Mouse (Mus musculus): ENCODE data around the gene Scgn.
A peak's percentile ranks its signal among the peaks of the same experiment; 100 is the strongest.

Gene Scgn

DNA sequence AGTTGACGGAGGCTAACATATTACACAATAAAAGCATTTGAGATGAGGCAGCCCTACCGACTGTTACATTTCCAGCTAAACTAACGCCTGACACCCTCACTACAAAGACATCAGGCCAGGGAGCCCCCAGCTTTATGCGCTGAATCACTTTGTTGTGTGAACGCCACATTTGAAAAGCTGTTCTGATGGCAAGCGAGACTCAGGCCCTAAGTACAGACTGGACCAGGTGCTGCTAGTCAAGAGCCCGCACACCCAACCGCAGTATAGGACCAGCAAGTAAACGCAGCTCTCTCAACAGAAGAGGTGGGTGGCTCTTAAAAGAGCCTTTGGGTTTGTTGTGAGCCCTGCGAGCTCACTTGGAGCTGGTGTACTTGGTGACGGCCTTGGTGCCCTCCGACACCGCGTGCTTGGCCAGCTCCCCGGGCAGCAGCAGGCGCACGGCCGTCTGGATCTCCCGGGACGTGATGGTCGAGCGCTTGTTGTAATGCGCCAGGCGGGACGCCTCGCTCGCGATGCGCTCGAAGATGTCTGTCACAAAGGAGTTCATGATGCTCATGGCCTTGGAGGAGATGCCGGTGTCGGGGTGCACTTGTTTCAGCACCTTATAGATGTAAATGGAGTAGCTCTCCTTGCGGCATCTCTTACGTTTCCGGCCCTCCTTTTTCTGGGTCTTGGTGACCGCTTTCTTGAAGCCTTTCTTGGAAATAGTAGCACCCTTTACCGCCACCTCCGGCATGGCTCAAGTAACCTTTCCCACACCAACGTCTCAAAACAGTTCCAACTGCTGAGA is 57.4 kb downstream of the Scgn start, which contains the start of gene Hist1h2ba:
Gene Hist1h2ba, minus strand, starts transcription at position 736 of the 790 bp plus-strand sequence.
- Histone ChIP-seq H3K9me3 (ENCODE audit: low read length) (no peaks in the 10 kb centered on the region; the same call in 1 of the 2 replicates), H3K4me1 (replicated peaks; ENCODE audit: low read depth, low read length) (peaks cover 13% of the 10 kb centered on the region)
- TF ChIP-seq NANOG (IDR thresholded peaks at IDR 0.05; ENCODE audit: borderline replicate concordance, low read length) = no peak; the same call in 1 of the 2 replicates
- no peak for TF ChIP-seq CTCF (conservative IDR thresholded peaks at IDR 0.05; ENCODE audit: low read length)
- TF ChIP-seq POU5F1 (IDR thresholded peaks at IDR 0.05; ENCODE audit: borderline replicate concordance, low read length) = no peak

DNA sequence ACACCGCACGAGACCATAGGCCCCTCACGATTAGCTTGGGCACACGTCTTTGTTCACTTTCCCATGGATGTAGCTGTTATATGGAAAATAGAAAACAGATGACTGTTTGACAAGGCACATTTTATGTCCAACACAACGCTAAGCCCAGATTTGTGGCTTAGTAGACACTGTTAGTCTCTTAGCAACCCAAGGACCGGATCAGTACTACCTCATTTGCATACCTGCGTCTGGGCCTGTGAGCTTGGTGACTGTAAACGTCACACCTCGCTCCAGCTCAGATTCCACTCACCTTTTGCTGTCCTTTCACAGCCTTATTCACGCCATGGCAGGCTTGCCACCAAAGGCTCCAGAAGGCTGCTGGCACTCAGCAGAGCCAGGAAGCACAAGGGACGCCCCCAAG is 60.1 kb downstream of the Scgn start:
- H3K36me3 ChIP-seq (ENCODE audit: insufficient read depth, low read length) = no peaks in the 10 kb centered on the region
- no peaks in the 10 kb centered on the region; the same call in 1 of the 2 replicates for H3K9me3 ChIP-seq (ENCODE audit: low read length)
- peaks cover 13% of the 10 kb centered on the region for H3K4me1 ChIP-seq (replicated peaks; ENCODE audit: low read depth, low read length)
- TF ChIP-seq NANOG (IDR thresholded peaks at IDR 0.05; ENCODE audit: borderline replicate concordance, low read length) = no peak
- TF ChIP-seq CTCF (conservative IDR thresholded peaks at IDR 0.05; ENCODE audit: low read length) = no peak
- no peak for TF ChIP-seq POU5F1 (IDR thresholded peaks at IDR 0.05; ENCODE audit: borderline replicate concordance, low read length)
- peaks cover 62% of the 10 kb centered on the region for H3K27me3 ChIP-seq (ENCODE audit: insufficient read depth, low read length)
- H3K4me3 ChIP-seq (replicated peaks; ENCODE audit: low read length) = no peak overlapping the region

More for the DNA sequence above, 57.4 kb downstream of the Scgn start, which contains the start of gene Hist1h2ba:
- peaks cover 71% of the 10 kb centered on the region for H3K27me3 ChIP-seq (ENCODE audit: insufficient read depth, low read length)
- no peaks in the 10 kb centered on the region for H3K36me3 ChIP-seq (ENCODE audit: insufficient read depth, low read length)
- H3K4me3 ChIP-seq (replicated peaks; ENCODE audit: low read length) = peak within 1 kb of the TSS; percentile 55

DNA sequence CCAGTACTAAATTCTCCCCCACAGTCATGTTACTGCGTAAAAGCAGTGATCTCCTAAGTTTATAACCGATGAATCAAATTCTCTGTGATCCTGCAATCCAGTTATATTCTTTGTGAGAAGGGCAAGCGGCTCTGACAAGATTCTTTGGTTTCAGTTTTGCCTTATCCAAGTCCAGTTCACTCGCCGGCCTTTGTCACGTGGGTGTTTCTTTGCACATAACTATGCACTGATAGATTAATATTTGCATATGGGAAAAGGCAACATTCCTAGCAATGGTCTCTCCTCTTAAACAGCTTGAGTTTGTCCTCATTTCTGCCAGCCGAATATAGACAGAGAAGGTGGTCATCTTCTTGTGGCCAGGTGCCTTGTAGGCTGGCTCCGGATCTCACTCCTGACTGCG is 60.6 kb downstream of the Scgn start:
- Histone ChIP-seq H3K4me3 (replicated peaks; ENCODE audit: low read length) (no peak overlapping the region), H3K4me1 (replicated peaks; ENCODE audit: low read depth, low read length) (peaks cover 13% of the 10 kb centered on the region), H3K9me3 (ENCODE audit: low read length) (no peaks in the 10 kb centered on the region; the same call in 1 of the 2 replicates), H3K36me3 (ENCODE audit: insufficient read depth, low read length) (no peaks in the 10 kb centered on the region), H3K27me3 (ENCODE audit: insufficient read depth, low read length) (peaks cover 57% of the 10 kb centered on the region)
- TF ChIP-seq POU5F1 (IDR thresholded peaks at IDR 0.05; ENCODE audit: borderline replicate concordance, low read length) = no peak
- no peak for TF ChIP-seq CTCF (conservative IDR thresholded peaks at IDR 0.05; ENCODE audit: low read length)

- Histone ChIP-seq H3K36me3 (ENCODE audit: insufficient read depth, low read length) (no peaks in the 10 kb centered on the region), H3K9me3 (ENCODE audit: low read length) (no peaks in the 10 kb centered on the region), H3K27me3 (ENCODE audit: insufficient read depth, low read length) (peaks cover 40% of the 10 kb centered on the region), H3K4me1 (replicated peaks; ENCODE audit: low read depth, low read length) (peaks cover 5% of the 10 kb centered on the region; the same call in 1 of the 2 replicates), H3K4me3 (replicated peaks; ENCODE audit: low read length) (no peak overlapping the region)
- TF ChIP-seq CTCF (conservative IDR thresholded peaks at IDR 0.05; ENCODE audit: low read length) (no peak), POU5F1 (IDR thresholded peaks at IDR 0.05; ENCODE audit: borderline replicate concordance, low read length) (no peak), NANOG (IDR thresholded peaks at IDR 0.05; ENCODE audit: borderline replicate concordance, low read length) (no peak)
Observed at GRCm38 (mm10) chr13:23928637-23929036, 62.4 kb downstream of the Scgn start.

GRCm38 (mm10) chr13:23925792-23926191 is 65.2 kb downstream of the Scgn start:
- no peak for TF ChIP-seq POU5F1 (IDR thresholded peaks at IDR 0.05; ENCODE audit: borderline replicate concordance, low read length)
- no peak for TF ChIP-seq NANOG (IDR thresholded peaks at IDR 0.05; ENCODE audit: borderline replicate concordance, low read length)
- TF ChIP-seq CTCF (conservative IDR thresholded peaks at IDR 0.05; ENCODE audit: low read length) = no peak
- no peaks in the 10 kb centered on the region for H3K9me3 ChIP-seq (ENCODE audit: low read length)
- no peaks in the 10 kb centered on the region for H3K4me1 ChIP-seq (replicated peaks; ENCODE audit: low read depth, low read length)
- no peaks in the 10 kb centered on the region for H3K36me3 ChIP-seq (ENCODE audit: insufficient read depth, low read length)
- H3K4me3 ChIP-seq (replicated peaks; ENCODE audit: low read length) = no peak overlapping the region
- peaks cover 12% of the 10 kb centered on the region; the same call in 1 of the 2 replicates for H3K27me3 ChIP-seq (ENCODE audit: insufficient read depth, low read length)

- Histone ChIP-seq H3K27me3 (ENCODE audit: insufficient read depth, low read length) (no peaks in the 10 kb centered on the region), H3K9me3 (ENCODE audit: low read length) (no peaks in the 10 kb centered on the region), H3K4me1 (replicated peaks; ENCODE audit: low read depth, low read length) (no peaks in the 10 kb centered on the region), H3K4me3 (replicated peaks; ENCODE audit: low read length) (no peak overlapping the region), H3K36me3 (ENCODE audit: insufficient read depth, low read length) (no peaks in the 10 kb centered on the region)
- no peak for TF ChIP-seq NANOG (IDR thresholded peaks at IDR 0.05; ENCODE audit: borderline replicate concordance, low read length)
- no peak for TF ChIP-seq POU5F1 (IDR thresholded peaks at IDR 0.05; ENCODE audit: borderline replicate concordance, low read length)
- TF ChIP-seq CTCF (conservative IDR thresholded peaks at IDR 0.05; ENCODE audit: low read length) = no peak
Observed at GRCm38 (mm10) chr13:23917674-23918073, 73.3 kb downstream of the Scgn start.

DNA sequence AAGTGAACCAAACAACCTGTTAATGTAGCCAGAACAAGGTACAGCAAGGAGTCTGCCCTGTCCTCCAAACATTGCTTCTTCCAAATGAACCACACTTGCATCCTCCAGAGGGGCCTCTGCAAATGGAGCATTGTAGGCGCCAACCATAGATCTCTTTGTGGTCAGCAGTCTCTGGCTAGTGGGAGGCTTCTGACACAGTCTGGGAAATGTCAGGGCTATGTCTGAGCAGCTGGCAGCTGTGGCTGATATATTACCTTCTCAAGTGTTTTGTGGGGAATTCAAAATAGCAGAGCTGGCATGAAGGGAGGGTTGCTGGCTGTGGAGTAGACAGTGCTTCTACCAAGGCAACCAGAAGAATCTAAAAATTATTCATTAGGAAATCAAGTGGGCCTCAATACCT is 74.9 kb downstream of the Scgn start:
- H3K4me3 ChIP-seq (replicated peaks; ENCODE audit: low read length) = no peak overlapping the region
- TF ChIP-seq NANOG (IDR thresholded peaks at IDR 0.05; ENCODE audit: borderline replicate concordance, low read length) (no peak), CTCF (conservative IDR thresholded peaks at IDR 0.05; ENCODE audit: low read length) (no peak), POU5F1 (IDR thresholded peaks at IDR 0.05; ENCODE audit: borderline replicate concordance, low read length) (no peak)
- no peaks in the 10 kb centered on the region for H3K36me3 ChIP-seq (ENCODE audit: insufficient read depth, low read length)
- H3K27me3 ChIP-seq (ENCODE audit: insufficient read depth, low read length) = no peaks in the 10 kb centered on the region
- no peaks in the 10 kb centered on the region for H3K4me1 ChIP-seq (replicated peaks; ENCODE audit: low read depth, low read length)
- H3K9me3 ChIP-seq (ENCODE audit: low read length) = no peaks in the 10 kb centered on the region

DNA sequence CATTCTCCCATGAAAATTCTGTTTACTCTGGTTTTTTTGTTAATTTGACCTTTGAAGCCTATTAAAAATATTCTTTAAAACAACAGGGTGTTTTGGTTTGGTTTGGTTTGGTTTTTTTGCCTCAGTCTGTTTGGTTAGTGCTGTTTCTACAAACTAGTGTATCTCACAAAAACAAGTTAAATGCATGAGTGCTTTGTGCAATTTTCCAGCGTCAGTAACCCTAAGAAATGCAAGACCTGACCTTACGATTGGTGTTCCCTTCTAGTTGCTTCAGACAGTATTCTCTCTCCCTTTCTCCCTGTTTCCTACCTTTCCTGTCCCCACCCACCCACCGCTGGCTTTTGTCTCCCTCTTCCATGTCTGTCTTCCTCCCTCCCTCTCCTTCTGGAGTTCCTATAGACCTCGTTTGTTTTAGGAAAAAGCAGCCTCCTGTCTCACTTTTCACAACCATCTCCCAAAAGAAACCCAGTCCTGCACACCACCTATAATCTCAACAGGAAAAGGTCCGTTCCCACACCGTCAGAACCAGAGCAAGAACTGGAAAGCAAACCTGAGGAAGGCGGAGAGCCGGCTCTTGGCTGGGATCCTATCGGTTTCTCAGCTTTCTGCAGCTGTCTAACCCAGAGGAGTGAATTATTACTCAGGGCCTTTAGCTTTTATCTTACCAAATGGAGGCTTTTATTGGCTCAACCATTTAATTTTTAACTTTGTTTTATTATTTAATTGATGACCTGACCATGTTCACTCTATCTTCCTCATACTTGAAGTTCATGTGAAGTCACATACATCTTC is 76.4 kb downstream of the Scgn start, which contains the start of gene Slc17a4:
Gene Slc17a4, minus strand, starts transcription at position 634 of the 792 bp plus-strand sequence.
- no peaks in the 10 kb centered on the region for H3K36me3 ChIP-seq (ENCODE audit: insufficient read depth, low read length)
- no peaks in the 10 kb centered on the region for H3K4me1 ChIP-seq (replicated peaks; ENCODE audit: low read depth, low read length)
- H3K27me3 ChIP-seq (ENCODE audit: insufficient read depth, low read length) = no peaks in the 10 kb centered on the region
- H3K4me3 ChIP-seq (replicated peaks; ENCODE audit: low read length) = no peak within 1 kb of the TSS
- TF ChIP-seq CTCF (conservative IDR thresholded peaks at IDR 0.05; ENCODE audit: low read length) (no peak), NANOG (IDR thresholded peaks at IDR 0.05; ENCODE audit: borderline replicate concordance, low read length) (no peak), POU5F1 (IDR thresholded peaks at IDR 0.05; ENCODE audit: borderline replicate concordance, low read length) (no peak)
- no peaks in the 10 kb centered on the region for H3K9me3 ChIP-seq (ENCODE audit: low read length)
